Mouse (Mus musculus) megakaryocyte, embryonic 14.5 days (primary cell): ENCODE data around the gene Gm7075. TPM values are rescaled to one million over a fixed set of nuclear protein-coding genes. Genes with fewer than 3 reads are reported as not detected.

Experiments
- H3K27me3 ChIP-seq: replicated peaks from 2 replicates; pipeline ENCODE3; 2012; ENCODE audit warnings: inconsistent platforms
- H3K36me3 ChIP-seq: replicated peaks from 2 replicates; pipeline ENCODE3; 2012; ENCODE audit warnings: low read length, inconsistent platforms, mixed read lengths
- H3K4me1 ChIP-seq: 2 replicates; pipeline ENCODE4 v1.6.1; 2012; ENCODE audit warnings: inconsistent platforms
- H3K4me3 ChIP-seq: replicated peaks from 2 replicates; pipeline ENCODE3; 2012; ENCODE audit warnings: moderate library complexity, mild to moderate bottlenecking, inconsistent platforms
- H3K9me3 ChIP-seq: 2 replicates; pipeline ENCODE4 v1.6.1; 2012; ENCODE audit warnings: inconsistent platforms
- FLI1 ChIP-seq: IDR thresholded peaks from 2 replicates; pipeline ENCODE4 v1.6.1; 2012; ENCODE audit warnings: low read length, inconsistent platforms, mixed read lengths
- GATA1 ChIP-seq: IDR thresholded peaks from 3 replicates; pipeline ENCODE4 v1.6.1; 2012; ENCODE audit warnings: mixed read lengths, low read length, inconsistent platforms, borderline replicate concordance
- polyA plus RNA-seq: library from polyadenylated mRNA; stranded (reverse); fragments of >175 nt; gene quantifications from 2 replicates; pipeline ENCODE4 v1.2.3, GENCODE M21; 2012; ENCODE audit warnings: low replicate concordance; ENCODE audit not compliant: insufficient read depth

Gene Gm7075
- polyA plus RNA-seq, 1 experiment: not detected

GRCm38 (mm10) chr10:63432887-63433286 lies 11.3 kb upstream of the Gm7075 start:
- no peak for TF ChIP-seq FLI1
- no peak for TF ChIP-seq GATA1
- no peak overlapping the region for H3K4me3 ChIP-seq
- H3K36me3 ChIP-seq: no peaks in the 10 kb centered on the region
- H3K4me1 ChIP-seq: peaks cover 22% of the 10 kb centered on the region
- H3K9me3 ChIP-seq: no peaks in the 10 kb centered on the region
- no peaks in the 10 kb centered on the region for H3K27me3 ChIP-seq

- Histone ChIP-seq H3K36me3 (no peaks in the 10 kb centered on the region), H3K4me1 (peaks cover 22% of the 10 kb centered on the region)
- TF ChIP-seq FLI1: no peak
- TF ChIP-seq GATA1: no peak
These were observed 10.5 kb upstream of the Gm7075 start for GRCm38 (mm10) chr10:63432099-63432498.

GRCm38 (mm10) chr10:63431221-63431736 lies 9.7 kb upstream of the Gm7075 start:
- H3K36me3 ChIP-seq: no peaks in the 10 kb centered on the region
- peaks cover 22% of the 10 kb centered on the region for H3K4me1 ChIP-seq

More at GRCm38 (mm10) chr10:63432099-63432498, 10.5 kb upstream of the Gm7075 start:
- Histone ChIP-seq H3K27me3 (no peaks in the 10 kb centered on the region), H3K4me3 (peak overlapping the region; percentile 10), H3K9me3 (no peaks in the 10 kb centered on the region)

GRCm38 (mm10) chr10:63429785-63430305 lies 8.3 kb upstream of the Gm7075 start, which contains the start of gene Ctnna3:
Gene Ctnna3, plus strand, starts transcription at chr10:63430098.
- TF ChIP-seq FLI1: peak; percentile 79; the same call in 1 of the 2 replicates
- no peak for TF ChIP-seq GATA1
- no peaks in the 10 kb centered on the region for H3K36me3 ChIP-seq
- peaks cover 22% of the 10 kb centered on the region for H3K4me1 ChIP-seq
- H3K27me3 ChIP-seq: no peaks in the 10 kb centered on the region
- peak within 1 kb of the TSS; percentile 98 for H3K4me3 ChIP-seq
- H3K9me3 ChIP-seq: no peaks in the 10 kb centered on the region

More at GRCm38 (mm10) chr10:63431221-63431736, 9.7 kb upstream of the Gm7075 start:
- H3K4me3 ChIP-seq: no peak overlapping the region
- no peaks in the 10 kb centered on the region for H3K9me3 ChIP-seq
- TF ChIP-seq FLI1 (no peak), GATA1 (no peak)
- H3K27me3 ChIP-seq: no peaks in the 10 kb centered on the region

GRCm38 (mm10) chr10:63429380-63429779 lies 7.8 kb upstream of the Gm7075 start:
- Histone ChIP-seq H3K9me3 (no peaks in the 10 kb centered on the region), H3K4me3 (peak overlapping the region; percentile 98), H3K36me3 (no peaks in the 10 kb centered on the region), H3K4me1 (peaks cover 22% of the 10 kb centered on the region), H3K27me3 (no peaks in the 10 kb centered on the region)
- no peak for TF ChIP-seq FLI1
- no peak for TF ChIP-seq GATA1

GRCm38 (mm10) chr10:63429023-63429340 lies 7.4 kb upstream of the Gm7075 start:
- peak overlapping the region; percentile 98 for H3K4me3 ChIP-seq
- H3K4me1 ChIP-seq: peaks cover 23% of the 10 kb centered on the region
- no peaks in the 10 kb centered on the region for H3K27me3 ChIP-seq
- TF ChIP-seq GATA1 (no peak), FLI1 (no peak)
- H3K9me3 ChIP-seq: no peaks in the 10 kb centered on the region
- no peaks in the 10 kb centered on the region for H3K36me3 ChIP-seq

GRCm38 (mm10) chr10:63428243-63429022 lies 6.8 kb upstream of the Gm7075 start:
- Histone ChIP-seq H3K9me3 (no peaks in the 10 kb centered on the region), H3K4me3 (peak overlapping the region; percentile 98), H3K4me1 (peaks cover 27% of the 10 kb centered on the region), H3K36me3 (no peaks in the 10 kb centered on the region), H3K27me3 (no peaks in the 10 kb centered on the region)
- no peak for TF ChIP-seq FLI1
- TF ChIP-seq GATA1: no peak

- TF ChIP-seq FLI1: no peak
- TF ChIP-seq GATA1: no peak
- Histone ChIP-seq H3K27me3 (no peaks in the 10 kb centered on the region), H3K36me3 (no peaks in the 10 kb centered on the region), H3K4me3 (no peak overlapping the region), H3K9me3 (no peaks in the 10 kb centered on the region), H3K4me1 (peaks cover 24% of the 10 kb centered on the region)
These were observed 5.6 kb upstream of the Gm7075 start for GRCm38 (mm10) chr10:63427146-63427545.

GRCm38 (mm10) chr10:63424475-63424814 lies 2.9 kb upstream of the Gm7075 start:
- TF ChIP-seq FLI1: no peak
- TF ChIP-seq GATA1: no peak
- peaks cover 14% of the 10 kb centered on the region for H3K4me1 ChIP-seq

GRCm38 (mm10) chr10:63423591-63424474 lies 2.2 kb upstream of the Gm7075 start:
- TF ChIP-seq GATA1 (no peak), FLI1 (no peak)
- H3K4me1 ChIP-seq: peaks cover 13% of the 10 kb centered on the region
- peaks cover 3% of the 10 kb centered on the region for H3K27me3 ChIP-seq
- H3K9me3 ChIP-seq: no peaks in the 10 kb centered on the region
- H3K36me3 ChIP-seq: no peaks in the 10 kb centered on the region
- H3K4me3 ChIP-seq: no peak overlapping the region

More at GRCm38 (mm10) chr10:63424475-63424814, 2.9 kb upstream of the Gm7075 start:
- peaks cover 3% of the 10 kb centered on the region for H3K27me3 ChIP-seq
- no peaks in the 10 kb centered on the region for H3K36me3 ChIP-seq
- no peaks in the 10 kb centered on the region for H3K9me3 ChIP-seq
- H3K4me3 ChIP-seq: no peak overlapping the region
